Mouse (Mus musculus): ENCODE data around the gene Hhipl1. TPM values are rescaled to one million over a fixed set of nuclear protein-coding genes. Genes with fewer than 3 reads are reported as not detected.

Hhipl1 gene
- total and polyA plus RNA-seq, 3 experiments = not detected

DNA sequence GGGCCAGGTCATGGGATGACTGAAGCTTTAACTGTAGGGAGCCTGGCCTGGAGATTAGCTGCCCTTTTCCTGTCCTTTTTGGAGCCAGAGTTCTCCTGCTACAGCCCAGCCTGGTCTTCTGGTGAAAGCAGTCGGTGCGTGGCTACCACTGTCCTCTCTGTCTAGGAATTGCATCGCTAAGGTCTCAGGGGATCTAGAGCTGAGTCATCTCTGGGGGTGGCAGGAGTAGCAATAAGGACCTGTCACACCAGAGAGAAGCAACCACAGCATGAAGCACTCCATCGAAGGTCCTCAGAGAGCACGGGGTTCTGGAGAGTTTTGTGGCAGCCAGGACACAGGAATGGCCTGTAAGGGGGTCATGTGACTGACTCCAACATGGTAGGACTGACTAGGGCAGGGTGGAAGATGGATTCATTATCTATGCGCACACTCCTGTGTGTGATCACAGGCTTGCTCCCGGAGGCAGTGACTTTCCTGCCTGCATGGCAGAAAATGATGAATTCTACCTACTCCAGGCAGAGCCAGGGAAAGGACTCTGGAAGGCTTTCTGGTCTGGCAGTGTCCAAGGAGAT is 4.5 kb downstream of the Hhipl1 start:
- DNase-seq (ENCODE audit: low read depth, low spot score) = no peak
- no peaks in the 10 kb centered on the region for H3K9me3 ChIP-seq (replicated peaks; ENCODE audit: insufficient read depth, low read length)
- H3K4me3 ChIP-seq (ENCODE audit: control insufficient read depth in 1 of 2, insufficient read depth in 1 of 2, low read depth in 2 of 2, low read length in 2 of 2) = no peak overlapping the region
- no peaks in the 10 kb centered on the region for H3K79me2 ChIP-seq (ENCODE audit: control insufficient read depth, insufficient read depth, low read length, poor library complexity)
- H3K36me3 ChIP-seq (ENCODE audit: control insufficient read depth in 1 of 2, insufficient read depth in 2 of 2, low read length in 2 of 2) = no peaks in the 10 kb centered on the region
- H3K27ac ChIP-seq (ENCODE audit: control insufficient read depth, low read depth, low read length) = no peak overlapping the region
- TF ChIP-seq USF2 (IDR thresholded peaks at IDR 0.05; ENCODE audit: borderline replicate concordance in 1 of 2, insufficient read depth in 1 of 2, low read depth in 1 of 2, low read length in 2 of 2) (no peak), ZC3H11A (IDR thresholded peaks at IDR 0.05; ENCODE audit: low read depth, low read length) (no peak), BHLHE40 (IDR thresholded peaks at IDR 0.05; ENCODE audit: borderline replicate concordance, low read depth, low read length) (no peak), ETS1 (IDR thresholded peaks at IDR 0.05; ENCODE audit: low read depth, low read length) (no peak), MXI1 (IDR thresholded peaks at IDR 0.05; ENCODE audit: low read depth, low read length) (no peak), ZKSCAN1 (IDR thresholded peaks at IDR 0.05; ENCODE audit: low read depth, low read length) (no peak), RCOR1 (IDR thresholded peaks at IDR 0.05; ENCODE audit: low read depth, low read length) (no peak)
- H3K27me3 ChIP-seq (ENCODE audit: control insufficient read depth in 1 of 2, insufficient read depth in 2 of 2, low read length in 2 of 2) = no peaks in the 10 kb centered on the region
- H3K9ac ChIP-seq (ENCODE audit: control insufficient read depth, low read depth, low read length, poor library complexity, severe bottlenecking) = no peak overlapping the region
- no peaks in the 10 kb centered on the region for H3K4me1 ChIP-seq (ENCODE audit: control insufficient read depth in 1 of 2, insufficient read depth in 2 of 2, low read length in 2 of 2)

DNA sequence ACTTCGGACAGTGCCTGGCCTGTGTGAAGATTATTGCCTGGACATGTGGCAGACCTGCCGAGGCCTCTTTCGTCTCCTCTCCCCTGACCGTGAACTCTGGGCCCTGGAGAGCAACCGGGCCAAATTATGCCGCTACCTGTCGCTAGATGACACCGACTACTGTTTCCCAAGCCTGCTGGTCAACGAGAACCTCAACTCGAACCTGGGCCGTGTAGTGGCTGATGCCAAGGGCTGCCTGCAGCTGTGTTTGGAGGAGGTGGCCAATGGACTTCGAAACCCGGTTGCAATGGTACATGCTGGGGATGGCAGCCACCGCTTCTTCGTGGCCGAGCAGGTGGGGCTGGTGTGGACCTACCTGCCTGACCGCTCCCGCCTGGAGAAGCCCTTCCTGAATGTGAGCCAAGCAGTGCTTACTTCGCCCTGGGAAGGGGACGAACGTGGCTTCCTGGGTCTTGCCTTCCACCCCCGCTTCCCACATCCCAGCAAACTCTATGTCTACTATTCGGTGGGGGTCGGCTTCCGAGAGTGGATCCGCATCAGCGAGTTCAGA is 5.7 kb downstream of the Hhipl1 start:
- H3K9ac ChIP-seq (ENCODE audit: control insufficient read depth, low read depth, low read length, poor library complexity, severe bottlenecking) = no peak overlapping the region
- TF ChIP-seq MYC (IDR thresholded peaks at IDR 0.05; ENCODE audit: low read depth, low read length) = no peak
- no peak for TF ChIP-seq POLR2AphosphoS2 (IDR thresholded peaks at IDR 0.05; ENCODE audit: low read length)
- TF ChIP-seq NELFE (IDR thresholded peaks at IDR 0.05; ENCODE audit: low read depth, low read length) = no peak
- no peak for DNase-seq (ENCODE audit: low read depth, low spot score)
- H3K27ac ChIP-seq (ENCODE audit: control insufficient read depth, low read depth, low read length) = no peak overlapping the region
- H3K9me3 ChIP-seq (replicated peaks; ENCODE audit: insufficient read depth, low read length) = no peaks in the 10 kb centered on the region
- H3K4me3 ChIP-seq (ENCODE audit: control insufficient read depth in 1 of 2, insufficient read depth in 1 of 2, low read depth in 2 of 2, low read length in 2 of 2) = no peak overlapping the region
- no peaks in the 10 kb centered on the region for H3K36me3 ChIP-seq (ENCODE audit: control insufficient read depth in 1 of 2, insufficient read depth in 2 of 2, low read length in 2 of 2)
- no peaks in the 10 kb centered on the region for H3K4me1 ChIP-seq (ENCODE audit: control insufficient read depth in 1 of 2, insufficient read depth in 2 of 2, low read length in 2 of 2)
- H3K27me3 ChIP-seq (ENCODE audit: control insufficient read depth in 1 of 2, insufficient read depth in 2 of 2, low read length in 2 of 2) = no peaks in the 10 kb centered on the region
- no peaks in the 10 kb centered on the region for H3K79me2 ChIP-seq (ENCODE audit: control insufficient read depth, insufficient read depth, low read length, poor library complexity)

DNA sequence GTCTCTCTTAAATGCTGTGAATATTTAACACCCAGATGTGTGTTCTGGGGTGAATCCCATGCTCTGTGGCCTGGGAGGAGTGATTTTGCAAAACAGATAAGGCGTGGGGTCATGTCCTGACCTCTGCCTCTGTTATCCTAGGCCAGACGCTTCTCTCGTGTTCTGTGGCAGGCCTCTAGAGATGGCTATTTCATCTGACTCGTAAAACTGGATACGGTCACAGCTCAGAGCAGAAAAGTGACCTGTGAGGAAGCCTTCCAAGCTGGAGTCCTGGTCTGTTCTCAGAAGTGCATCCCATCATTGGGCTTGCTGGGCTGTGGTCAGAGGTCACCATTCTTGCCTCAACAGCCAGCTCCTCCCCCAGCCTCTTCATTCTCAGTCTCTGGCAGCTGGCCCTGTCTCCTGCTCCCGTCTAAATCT is 6.4 kb downstream of the Hhipl1 start:
- Histone ChIP-seq H3K4me3 (ENCODE audit: control insufficient read depth in 1 of 2, insufficient read depth in 1 of 2, low read depth in 2 of 2, low read length in 2 of 2) (no peak overlapping the region), H3K79me2 (ENCODE audit: control insufficient read depth, insufficient read depth, low read length, poor library complexity) (no peaks in the 10 kb centered on the region), H3K9me3 (replicated peaks; ENCODE audit: insufficient read depth, low read length) (no peaks in the 10 kb centered on the region), H3K36me3 (ENCODE audit: control insufficient read depth in 1 of 2, insufficient read depth in 2 of 2, low read length in 2 of 2) (no peaks in the 10 kb centered on the region), H3K27ac (ENCODE audit: control insufficient read depth, low read depth, low read length) (no peak overlapping the region), H3K27me3 (ENCODE audit: control insufficient read depth in 1 of 2, insufficient read depth in 2 of 2, low read length in 2 of 2) (no peaks in the 10 kb centered on the region), H3K9ac (ENCODE audit: control insufficient read depth, low read depth, low read length, poor library complexity, severe bottlenecking) (no peak overlapping the region), H3K4me1 (ENCODE audit: control insufficient read depth in 1 of 2, insufficient read depth in 2 of 2, low read length in 2 of 2) (no peaks in the 10 kb centered on the region)
- no peak for DNase-seq (ENCODE audit: low read depth, low spot score)
- TF ChIP-seq ELF1 (IDR thresholded peaks at IDR 0.05; ENCODE audit: low read depth, low read length) (no peak), ZKSCAN1 (IDR thresholded peaks at IDR 0.05; ENCODE audit: low read depth, low read length) (no peak), KAT2A (conservative IDR thresholded peaks at IDR 0.05; ENCODE audit: low read depth, low read length) (no peak), MAFK (IDR thresholded peaks at IDR 0.05; ENCODE audit: borderline replicate concordance, low read depth, low read length) (no peak), MAX (IDR thresholded peaks at IDR 0.05; ENCODE audit: low read length) (no peak), ZMIZ1 (IDR thresholded peaks at IDR 0.05; ENCODE audit: low read depth, low read length) (no peak), MXI1 (IDR thresholded peaks at IDR 0.05; ENCODE audit: low read depth, low read length) (no peak), NELFE (IDR thresholded peaks at IDR 0.05; ENCODE audit: low read depth, low read length) (no peak), TBP (IDR thresholded peaks at IDR 0.05; ENCODE audit: low read depth, low read length) (no peak), MYB (IDR thresholded peaks at IDR 0.05; ENCODE audit: low read depth, low read length) (no peak), POLR2A (IDR thresholded peaks at IDR 0.05; ENCODE audit: control insufficient read depth in 1 of 2, insufficient read depth in 1 of 2, low read depth in 1 of 2, low read length in 2 of 2, poor library complexity in 1 of 2) (no peak), TCF12 (IDR thresholded peaks at IDR 0.05; ENCODE audit: low read depth, low read length) (no peak), JUND (IDR thresholded peaks at IDR 0.05; ENCODE audit: low read depth, low read length) (no peak), MEF2A (IDR thresholded peaks at IDR 0.05; ENCODE audit: extremely low read depth, insufficient replicate concordance, low read depth, low read length, poor library complexity, severe bottlenecking) (no peak), MAZ (IDR thresholded peaks at IDR 0.05; ENCODE audit: low read depth, low read length) (no peak)

Data from MEL (cell line).